Mouse (Mus musculus) frontal cortex, adult 2 months (tissue): Measurements from ENCODE around the gene Nop16. TPM values are rescaled to one million over a fixed set of nuclear protein-coding genes. Genes with fewer than 3 reads are reported as not detected.
"Not testable (repeated sequence)": the region's sequence is repeated elsewhere in the genome, so short reads cannot be mapped to it uniquely, and the experiment has no call there.

Experiments used
- DNase-seq, 2 experiments: peaks; one replicate each; pipeline ENCODE4 v3.0.0; 2022; ENCODE audit warnings: low spot score in 1 of 2; ENCODE audit errors: extremely low spot score in 1 of 2
- polyA plus RNA-seq: library from polyadenylated mRNA; depleted of rRNA; stranded (reverse); fragments of >200 nt; gene quantifications from 2 replicates; pipeline ENCODE4 v1.2.3, GENCODE M21; 2012; rRNA removed

Gene Nop16
- polyA plus RNA-seq = 24.5 and 29.3 TPM in 2 replicates

GRCm38 (mm10) chr13:54589996-54590951 is at the start of gene Nop16, which contains the start of gene Higd2a:
TSS of gene Nop16 (minus strand) at chr13:54590090.
TSS of gene Higd2a (plus strand) at chr13:54590207.
- peak; percentile 98 to 99 for DNase-seq

DNA sequence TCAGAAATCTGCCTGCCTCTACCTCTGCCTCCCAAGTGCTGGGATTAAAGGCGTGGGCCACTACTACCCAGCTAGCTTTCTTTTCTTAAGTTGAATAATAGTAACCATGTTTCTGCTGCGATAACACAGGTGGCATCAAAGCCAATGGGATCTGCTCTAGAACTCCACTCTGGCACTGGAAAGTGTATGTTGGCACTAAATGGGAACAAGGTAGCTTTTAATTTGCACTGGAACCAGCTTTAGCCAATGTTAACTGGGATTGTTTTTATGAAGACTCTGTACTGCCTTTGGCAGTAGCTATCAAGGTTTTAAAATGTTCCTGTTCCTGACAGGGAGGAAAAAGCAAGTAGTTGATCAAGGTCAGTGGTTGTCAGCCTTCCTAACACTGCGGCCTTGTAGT is 45.1 kb upstream of the Nop16 start:
- DNase-seq = no peak

- no peak for DNase-seq
Observed at GRCm38 (mm10) chr13:54632731-54633277, 42.9 kb upstream of the Nop16 start.

GRCm38 (mm10) chr13:54629128-54629527 is 39.2 kb upstream of the Nop16 start:
- no peak for DNase-seq

DNA sequence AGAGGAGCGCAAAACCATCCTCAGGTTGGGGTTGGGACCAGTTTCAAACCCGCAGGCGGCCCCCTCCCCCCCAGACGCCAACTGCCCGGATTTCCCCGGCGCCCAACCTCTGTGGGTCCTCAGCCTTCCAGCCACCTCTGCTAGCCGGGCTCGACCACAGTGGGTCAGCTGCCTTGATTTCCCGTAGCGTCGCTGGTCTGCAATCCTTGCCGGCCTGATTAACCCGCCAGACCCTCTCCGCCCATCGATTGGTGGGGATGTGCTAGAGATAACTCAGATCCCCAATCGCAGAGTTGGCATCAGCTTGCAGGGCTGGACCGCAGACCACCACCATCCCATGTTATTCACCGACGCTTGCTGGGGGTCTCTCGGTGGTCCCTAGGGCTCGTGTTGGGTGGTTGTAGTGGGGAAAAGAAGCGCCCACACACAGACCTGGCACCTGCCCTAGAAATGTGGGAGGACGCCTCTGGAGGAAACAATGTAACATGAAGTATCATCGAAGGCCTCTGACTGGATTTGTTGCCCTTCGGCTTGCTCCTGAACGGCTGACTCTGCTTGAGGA is 32.2 kb upstream of the Nop16 start:
- peak in 1 of 2 experiments; percentile 27 for DNase-seq

- DNase-seq = peak; percentile 94 to 100
Observed at GRCm38 (mm10) chr13:54621155-54621932, 31.5 kb upstream of the Nop16 start, which contains the start of gene Faf2. TSS of gene Faf2 (plus strand) at chr13:54621784.

DNA sequence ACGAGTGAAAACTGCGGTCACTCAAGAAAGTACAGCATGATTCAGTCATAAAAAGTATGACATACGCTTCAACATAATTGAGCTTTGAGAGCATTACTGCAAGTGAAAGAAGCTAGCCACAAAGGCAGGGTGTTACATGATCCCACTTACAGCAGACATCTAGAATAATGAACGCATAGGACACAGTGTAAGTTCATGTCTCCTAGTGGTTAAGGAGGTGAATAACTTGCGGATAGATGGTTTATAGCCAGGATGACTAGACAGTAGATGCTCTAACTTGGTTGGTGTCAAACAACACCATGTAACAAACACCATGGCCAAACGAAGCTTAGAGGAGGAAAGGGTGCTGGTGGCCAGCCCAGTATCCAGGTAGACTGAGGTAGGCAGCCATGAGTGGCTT is 27.1 kb upstream of the Nop16 start:
- no peak for DNase-seq

DNA sequence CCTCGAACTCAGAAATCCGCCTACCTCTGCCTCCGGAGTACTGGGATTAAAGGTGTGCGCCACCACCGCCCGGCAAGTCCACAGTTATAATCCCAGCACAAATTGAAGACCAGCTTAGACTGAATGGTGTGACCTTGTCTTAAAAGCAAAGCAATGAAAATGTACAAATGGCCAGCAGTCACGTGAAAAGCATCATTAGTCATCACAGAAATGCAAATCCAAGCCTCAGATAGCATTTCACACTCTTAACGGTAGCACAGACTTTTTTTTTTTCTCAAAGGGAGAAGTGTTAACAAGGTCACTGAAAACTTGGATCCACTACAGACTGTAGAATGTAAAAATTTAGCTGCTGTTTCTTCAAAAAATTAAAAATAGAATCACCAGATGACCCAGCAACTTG is 26.4 kb upstream of the Nop16 start:
- no peak for DNase-seq

- DNase-seq = not testable (repeated sequence)
Observed at GRCm38 (mm10) chr13:54613141-54613540, 23.3 kb upstream of the Nop16 start.

DNA sequence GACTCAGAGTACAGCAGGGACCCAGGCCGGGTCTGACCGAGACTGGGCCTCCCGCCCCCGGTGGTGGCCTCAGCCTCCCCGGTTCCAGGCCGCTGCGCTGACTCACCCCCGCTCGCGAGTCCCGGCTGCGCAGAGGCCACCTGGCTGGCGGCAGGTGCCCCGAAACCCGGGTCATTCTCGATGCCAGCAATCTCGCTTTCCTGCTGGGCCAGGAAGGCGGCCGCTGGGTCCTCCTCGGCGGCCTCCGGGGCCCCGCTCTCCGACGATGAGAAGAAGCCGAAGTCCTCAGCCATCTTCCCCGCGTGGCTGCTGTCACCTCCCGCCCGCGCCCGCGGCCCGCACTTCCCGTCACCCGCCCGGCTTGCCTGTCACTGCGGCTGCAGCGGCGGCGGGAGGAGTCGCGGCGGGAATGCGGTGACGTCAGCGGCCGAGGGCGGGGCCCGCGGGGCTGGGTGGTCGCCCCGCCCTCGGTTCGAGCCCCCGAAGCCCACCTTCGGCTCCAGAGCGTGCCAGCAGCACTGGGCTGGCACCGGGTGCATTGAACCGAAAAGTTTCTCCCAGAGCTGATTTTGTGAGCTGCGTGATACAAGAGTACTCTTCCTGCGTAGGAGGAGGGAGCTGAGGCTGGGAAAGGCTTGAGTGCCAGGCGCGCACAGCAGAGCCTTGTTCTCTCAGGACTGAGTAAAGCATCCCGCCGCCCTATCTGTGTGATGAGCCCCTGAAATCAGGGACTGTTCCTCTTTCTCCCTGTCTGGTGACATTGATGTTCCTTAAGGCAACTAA is 21.3 kb upstream of the Nop16 start, which contains the start of gene Cltb:
Gene Cltb, minus strand, starts transcription at position 373 of the 783 bp plus-strand sequence.
- peak; percentile 54 to 94 for DNase-seq

GRCm38 (mm10) chr13:54610613-54610971 is 20.7 kb upstream of the Nop16 start:
- DNase-seq = peak in 1 of 2 experiments; percentile 50

DNA sequence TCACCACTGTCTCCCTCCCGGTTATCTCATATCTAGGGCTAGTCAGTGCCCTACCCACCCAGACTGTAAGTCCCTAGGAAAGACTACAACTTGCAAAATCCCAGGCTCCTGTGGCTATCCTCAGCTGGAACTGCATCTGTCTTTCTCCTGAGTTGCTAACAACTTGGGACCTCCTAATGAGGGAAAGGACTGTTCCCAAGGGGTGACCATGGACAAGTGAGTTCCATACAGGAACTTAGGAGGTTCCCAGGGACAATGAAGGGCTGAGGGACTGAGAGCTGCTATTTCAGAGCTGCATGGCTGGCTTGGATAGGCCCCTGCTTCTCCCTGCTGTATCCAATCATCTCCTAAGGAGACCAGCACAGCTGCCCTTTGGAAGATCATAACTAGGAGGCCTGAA is 19.4 kb upstream of the Nop16 start:
- no peak for DNase-seq

DNA sequence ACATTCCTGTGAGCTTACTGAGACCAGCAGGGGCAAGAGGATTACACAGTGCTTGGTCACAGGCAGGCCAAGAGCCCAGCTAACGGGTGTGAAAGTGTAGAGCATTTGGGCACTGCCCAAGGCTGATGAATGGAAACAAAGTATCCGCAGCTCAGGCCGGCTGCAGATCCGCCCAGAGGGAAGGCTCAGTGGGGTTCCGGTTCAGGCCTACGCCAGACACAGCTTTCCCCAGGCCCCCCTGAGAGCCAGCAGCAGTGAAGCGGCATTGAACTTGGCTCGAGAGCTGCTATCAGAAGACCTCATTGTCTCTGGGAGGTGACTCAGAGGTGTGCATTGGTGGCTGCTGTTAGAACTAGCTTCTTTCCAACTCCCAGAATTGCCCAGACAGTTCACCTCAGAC is 18.8 kb upstream of the Nop16 start:
- DNase-seq = peak in 1 of 2 experiments; percentile 51

DNA sequence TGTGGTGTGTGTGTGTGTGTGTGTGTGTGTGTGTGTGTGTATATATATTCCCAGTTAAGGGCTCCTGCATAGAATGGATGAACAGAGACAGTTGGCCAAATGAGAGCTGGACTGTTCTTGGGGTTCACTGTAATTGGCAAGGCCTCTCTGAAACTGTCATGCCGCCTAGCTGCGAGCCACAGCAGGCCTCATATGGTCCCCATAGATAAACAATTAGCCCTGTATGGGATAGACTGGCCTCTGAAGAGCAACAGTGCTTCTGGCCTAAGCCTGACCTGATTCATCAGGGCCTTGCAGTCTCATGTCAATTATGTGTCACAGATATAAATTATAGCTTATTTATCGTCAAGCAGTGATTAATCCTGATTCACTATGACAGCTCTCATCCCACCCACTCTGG is 18.1 kb upstream of the Nop16 start:
- no peak for DNase-seq

DNA sequence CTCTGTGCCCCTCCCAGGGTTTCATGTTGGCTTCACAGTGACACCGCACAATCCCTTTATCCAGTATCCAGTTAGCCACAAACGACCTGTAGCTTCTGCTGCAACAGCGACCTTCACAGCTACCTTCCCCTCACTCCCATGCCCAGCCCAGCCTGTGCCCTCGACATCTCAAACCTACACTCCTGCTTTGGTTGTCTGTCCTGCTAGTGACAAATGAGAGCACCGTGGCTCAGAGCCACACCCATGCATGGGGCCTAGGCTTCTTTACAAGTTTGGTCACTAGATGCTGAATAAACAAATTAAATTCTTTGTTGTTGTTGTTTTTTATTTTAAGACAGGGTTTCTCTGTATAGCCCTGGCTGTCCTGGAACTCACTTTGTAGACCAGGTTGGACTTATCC is 17.3 kb upstream of the Nop16 start:
- DNase-seq = no peak

- DNase-seq = no peak
Observed at GRCm38 (mm10) chr13:54605426-54605825, 15.5 kb upstream of the Nop16 start.

DNA sequence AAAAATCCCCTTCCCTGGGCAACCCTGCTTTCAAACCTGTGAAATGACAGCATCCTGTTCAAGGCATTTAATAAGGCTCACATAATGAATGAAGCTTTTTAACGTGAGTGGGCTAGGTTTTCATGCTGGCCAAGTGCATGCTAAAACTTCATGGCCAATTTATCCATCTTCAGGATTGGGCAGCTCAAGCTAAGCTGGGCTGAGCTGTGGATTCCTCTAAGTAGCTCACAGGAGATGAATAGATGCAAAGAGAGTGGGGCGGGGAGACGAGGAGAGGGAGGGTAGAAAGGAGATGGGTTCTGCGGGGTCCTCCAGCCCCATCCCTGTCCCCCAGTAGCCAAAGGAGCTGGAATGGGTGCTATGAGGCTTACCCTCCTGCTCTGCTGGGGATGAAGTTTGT is 14.3 kb upstream of the Nop16 start:
- DNase-seq = no peak

- no peak for DNase-seq
Observed at GRCm38 (mm10) chr13:54603501-54603900, 13.6 kb upstream of the Nop16 start.

DNA sequence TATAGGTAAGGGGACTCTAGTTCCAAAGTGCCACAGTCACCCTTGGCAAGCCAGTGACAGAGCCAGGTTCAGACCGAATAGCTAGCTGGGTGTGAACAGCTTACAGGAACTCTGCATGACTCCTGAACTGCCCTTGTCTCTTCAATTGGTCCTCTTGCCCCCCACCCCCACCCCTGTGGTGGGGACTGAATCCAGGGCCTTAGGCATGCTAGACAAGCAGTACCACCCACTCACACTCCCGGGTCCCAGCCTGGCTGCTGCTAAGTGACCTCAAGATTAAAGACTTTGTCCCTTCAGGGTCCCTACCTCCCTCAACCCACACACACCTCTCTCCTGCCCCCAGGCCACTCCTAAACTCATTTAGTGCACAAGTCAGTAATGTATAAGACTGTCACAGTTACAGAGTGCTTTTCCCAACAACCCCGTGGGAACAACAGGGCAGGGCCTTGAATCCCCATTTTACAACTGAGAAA is 12.8 kb upstream of the Nop16 start:
- DNase-seq = no peak
